Mouse (Mus musculus): ENCODE results near the gene Abhd8. TPM values are rescaled to one million over a fixed set of nuclear protein-coding genes. Genes with fewer than 3 reads are reported as not detected.

Gene Abhd8
- polyA plus RNA-seq, 1 experiment from 2014 or later: 30.1 TPM

- H3K9me3 ChIP-seq (replicated peaks; ENCODE audit: control insufficient read depth, low read length): no peaks in the 10 kb centered on the region
- ATAC-seq (replicated peaks; ENCODE audit: insufficient number of reproducible peaks, low FRiP score, low TSS enrichment, low read depth): 0 out of 2 replicates have a peak, but pooled peaks have one; percentile 10
- H3K4me3 ChIP-seq (ENCODE audit: low read depth, low read length): no peak overlapping the region
- no peak overlapping the region for H3K4me2 ChIP-seq (ENCODE audit: low read depth, low read length)
- WGBS: 31% methylated on average over 16 of the region's 16 CpGs
- H3K27me3 ChIP-seq (ENCODE audit: control insufficient read depth, insufficient read depth, low read length): no peaks in the 10 kb centered on the region
- peak overlapping the region; percentile 38; the same call in 1 of the 2 replicates for H3K27ac ChIP-seq (replicated peaks; ENCODE audit: low read depth, low read length)
- no peaks in the 10 kb centered on the region for H3K36me3 ChIP-seq (replicated peaks; ENCODE audit: control insufficient read depth, insufficient read depth, low read depth, low read length)
- no peak overlapping the region for H3K9ac ChIP-seq (replicated peaks; ENCODE audit: low read length)
- H3K4me1 ChIP-seq (ENCODE audit: control insufficient read depth, insufficient read depth, low read length): peaks cover 8% of the 10 kb centered on the region
- DNase-seq (ENCODE audit: low spot score): peak; percentile 45
Measured at GRCm38 (mm10) chr8:71498816-71499690, 35.6 kb upstream of the Abhd8 start.

GRCm38 (mm10) chr8:71497881-71498501 lies 34.5 kb upstream of the Abhd8 start:
- ATAC-seq (replicated peaks; ENCODE audit: insufficient number of reproducible peaks, low FRiP score, low TSS enrichment, low read depth) (no peak), DNase-seq (ENCODE audit: low spot score) (peak; percentile 30)
- Histone ChIP-seq H3K9me3 (replicated peaks; ENCODE audit: control insufficient read depth, low read length) (no peaks in the 10 kb centered on the region), H3K9ac (replicated peaks; ENCODE audit: low read length) (0 out of 2 replicates have a peak overlapping the region, but pooled peaks have one; percentile 14), H3K27ac (replicated peaks; ENCODE audit: low read depth, low read length) (0 out of 2 replicates have a peak overlapping the region, but pooled peaks have one; percentile 21), H3K4me2 (ENCODE audit: low read depth, low read length) (no peak overlapping the region), H3K27me3 (ENCODE audit: control insufficient read depth, insufficient read depth, low read length) (no peaks in the 10 kb centered on the region), H3K4me1 (ENCODE audit: control insufficient read depth, insufficient read depth, low read length) (peaks cover 8% of the 10 kb centered on the region), H3K4me3 (ENCODE audit: low read depth, low read length) (no peak overlapping the region), H3K36me3 (replicated peaks; ENCODE audit: control insufficient read depth, insufficient read depth, low read depth, low read length) (no peaks in the 10 kb centered on the region; the same call in 1 of the 2 replicates)
- WGBS: 25% methylated on average over 11 of the region's 15 CpGs

- DNase-seq (ENCODE audit: low spot score): no peak
- H3K4me3 ChIP-seq (ENCODE audit: low read depth, low read length): no peak overlapping the region
- H3K9ac ChIP-seq (replicated peaks; ENCODE audit: low read length): no peak overlapping the region
- no peaks in the 10 kb centered on the region for H3K27me3 ChIP-seq (ENCODE audit: control insufficient read depth, insufficient read depth, low read length)
- ATAC-seq (replicated peaks; ENCODE audit: insufficient number of reproducible peaks, low FRiP score, low TSS enrichment, low read depth): no peak
- peaks cover 7% of the 10 kb centered on the region for H3K36me3 ChIP-seq (replicated peaks; ENCODE audit: control insufficient read depth, insufficient read depth, low read depth, low read length)
- no peak overlapping the region for H3K4me2 ChIP-seq (ENCODE audit: low read depth, low read length)
- no peaks in the 10 kb centered on the region for H3K9me3 ChIP-seq (replicated peaks; ENCODE audit: control insufficient read depth, low read length)
- no peak overlapping the region for H3K27ac ChIP-seq (replicated peaks; ENCODE audit: low read depth, low read length)
- 87% methylated on average over 1 of the region's 1 CpGs for WGBS
- H3K4me1 ChIP-seq (ENCODE audit: control insufficient read depth, insufficient read depth, low read length): peaks cover 8% of the 10 kb centered on the region
Measured at GRCm38 (mm10) chr8:71497077-71497645, 33.7 kb upstream of the Abhd8 start.

- WGBS: 24% methylated on average over 11 of the region's 11 CpGs
- H3K36me3 ChIP-seq (replicated peaks; ENCODE audit: control insufficient read depth, insufficient read depth, low read depth, low read length): peaks cover 7% of the 10 kb centered on the region
- H3K9ac ChIP-seq (replicated peaks; ENCODE audit: low read length): no peak overlapping the region
- no peak for DNase-seq (ENCODE audit: low spot score)
- H3K4me1 ChIP-seq (ENCODE audit: control insufficient read depth, insufficient read depth, low read length): peaks cover 8% of the 10 kb centered on the region
- H3K9me3 ChIP-seq (replicated peaks; ENCODE audit: control insufficient read depth, low read length): no peaks in the 10 kb centered on the region
- no peak overlapping the region for H3K4me2 ChIP-seq (ENCODE audit: low read depth, low read length)
- H3K27me3 ChIP-seq (ENCODE audit: control insufficient read depth, insufficient read depth, low read length): no peaks in the 10 kb centered on the region
- H3K27ac ChIP-seq (replicated peaks; ENCODE audit: low read depth, low read length): no peak overlapping the region
- H3K4me3 ChIP-seq (ENCODE audit: low read depth, low read length): no peak overlapping the region
- no peak for ATAC-seq (replicated peaks; ENCODE audit: insufficient number of reproducible peaks, low FRiP score, low TSS enrichment, low read depth)
Measured at GRCm38 (mm10) chr8:71496481-71496880, 33.0 kb upstream of the Abhd8 start.

GRCm38 (mm10) chr8:71495811-71496210 lies 32.4 kb upstream of the Abhd8 start:
- Histone ChIP-seq H3K4me2 (ENCODE audit: low read depth, low read length) (no peak overlapping the region), H3K4me1 (ENCODE audit: control insufficient read depth, insufficient read depth, low read length) (peaks cover 8% of the 10 kb centered on the region), H3K4me3 (ENCODE audit: low read depth, low read length) (no peak overlapping the region), H3K36me3 (replicated peaks; ENCODE audit: control insufficient read depth, insufficient read depth, low read depth, low read length) (peaks cover 7% of the 10 kb centered on the region), H3K27me3 (ENCODE audit: control insufficient read depth, insufficient read depth, low read length) (no peaks in the 10 kb centered on the region), H3K9ac (replicated peaks; ENCODE audit: low read length) (no peak overlapping the region), H3K27ac (replicated peaks; ENCODE audit: low read depth, low read length) (no peak overlapping the region), H3K9me3 (replicated peaks; ENCODE audit: control insufficient read depth, low read length) (no peaks in the 10 kb centered on the region)
- no peak for ATAC-seq (replicated peaks; ENCODE audit: insufficient number of reproducible peaks, low FRiP score, low TSS enrichment, low read depth)
- DNase-seq (ENCODE audit: low spot score): no peak
- WGBS: 96% methylated on average over 5 of the region's 5 CpGs

- no peak overlapping the region for H3K27ac ChIP-seq (replicated peaks; ENCODE audit: low read depth, low read length)
- WGBS: 22% methylated on average over 15 of the region's 16 CpGs
- H3K9ac ChIP-seq (replicated peaks; ENCODE audit: low read length): no peak overlapping the region
- H3K36me3 ChIP-seq (replicated peaks; ENCODE audit: control insufficient read depth, insufficient read depth, low read depth, low read length): peaks cover 10% of the 10 kb centered on the region
- H3K9me3 ChIP-seq (replicated peaks; ENCODE audit: control insufficient read depth, low read length): no peaks in the 10 kb centered on the region
- peaks cover 8% of the 10 kb centered on the region for H3K4me1 ChIP-seq (ENCODE audit: control insufficient read depth, insufficient read depth, low read length)
- H3K4me3 ChIP-seq (ENCODE audit: low read depth, low read length): no peak overlapping the region
- peak; percentile 89 for DNase-seq (ENCODE audit: low spot score)
- H3K27me3 ChIP-seq (ENCODE audit: control insufficient read depth, insufficient read depth, low read length): no peaks in the 10 kb centered on the region
- ATAC-seq (replicated peaks; ENCODE audit: insufficient number of reproducible peaks, low FRiP score, low TSS enrichment, low read depth): no peak
- peak overlapping the region; percentile 19 for H3K4me2 ChIP-seq (ENCODE audit: low read depth, low read length)
Measured at GRCm38 (mm10) chr8:71495039-71495438, 31.6 kb upstream of the Abhd8 start.

GRCm38 (mm10) chr8:71488454-71488853 lies 25.0 kb upstream of the Abhd8 start:
- peaks cover 2% of the 10 kb centered on the region; the same call in 1 of the 2 replicates for H3K4me1 ChIP-seq (ENCODE audit: control insufficient read depth, insufficient read depth, low read length)
- H3K27ac ChIP-seq (replicated peaks; ENCODE audit: low read depth, low read length): peak overlapping the region; percentile 87
- H3K4me3 ChIP-seq (ENCODE audit: low read depth, low read length): peak overlapping the region; percentile 87
- H3K27me3 ChIP-seq (ENCODE audit: control insufficient read depth, insufficient read depth, low read length): no peaks in the 10 kb centered on the region
- peak overlapping the region; percentile 99 for H3K4me2 ChIP-seq (ENCODE audit: low read depth, low read length)
- no peaks in the 10 kb centered on the region for H3K9me3 ChIP-seq (replicated peaks; ENCODE audit: control insufficient read depth, low read length)
- under 1% methylated on average over 22 of the region's 22 CpGs for WGBS
- H3K9ac ChIP-seq (replicated peaks; ENCODE audit: low read length): peak overlapping the region; percentile 82
- peaks cover 12% of the 10 kb centered on the region for H3K36me3 ChIP-seq (replicated peaks; ENCODE audit: control insufficient read depth, insufficient read depth, low read depth, low read length)
- peak; percentile 96 for DNase-seq (ENCODE audit: low spot score)
- ATAC-seq (replicated peaks; ENCODE audit: insufficient number of reproducible peaks, low FRiP score, low TSS enrichment, low read depth): peak; percentile 76
